Mouse (Mus musculus) stomach, postnatal 0 days (tissue): ENCODE data around the gene Eif5a.

Source experiments
- CTCF ChIP-seq: IDR thresholded peaks from 2 replicates; pipeline ENCODE4 v1.5.1; 2016; ENCODE audit warnings: antibody characterized with exemption, low read depth, mild to moderate bottlenecking, moderate library complexity
- EP300 ChIP-seq: optimal IDR thresholded peaks from 2 replicates; pipeline ENCODE3; 2016; ENCODE audit warnings: antibody characterized with exemption

- TF ChIP-seq CTCF (peak; percentile 43), EP300 (no peak)
These were observed 426 bp upstream of the Eif5a start for GRCm38 (mm10) chr11:69922012-69922756.
